Mouse (Mus musculus): ENCODE results near the gene Gm5771. TPM values are rescaled to one million over a fixed set of nuclear protein-coding genes. Genes with fewer than 3 reads are reported as not detected.

Gene Gm5771
- polyA plus RNA-seq, 1 experiment from 2014 or later: 8.1 TPM

Other genes starting within 250 kb of the Gm5771 start
- gene Try4, start 90.1 kb upstream of the Gm5771 start, polyA plus RNA-seq (2015; fragmentation: Nextera tagmentation; extraction: Ambion mirVana): 2.9 and 7.4 TPM in 2 replicates
- 11.4 and 13.3 TPM in 2 replicates for gene Try5, start 75.5 kb upstream of the Gm5771 start, polyA plus RNA-seq (2015; fragmentation: Nextera tagmentation; extraction: Ambion mirVana)
- gene Try10, start 38.3 kb upstream of the Gm5771 start, polyA plus RNA-seq (2015; fragmentation: Nextera tagmentation; extraction: Ambion mirVana): 1.7 and 2.4 TPM in 2 replicates
- 2.6 and 3.7 TPM in 2 replicates for gene Prss3, start 14.7 kb upstream of the Gm5771 start, polyA plus RNA-seq (2015; fragmentation: Nextera tagmentation; extraction: Ambion mirVana)
- 3.4 and 4.2 TPM in 2 replicates for gene Gm10334, start 53.8 kb downstream of the Gm5771 start, polyA plus RNA-seq (2015; fragmentation: Nextera tagmentation; extraction: Ambion mirVana)
- 5.4 and 8.1 TPM in 2 replicates for gene Prss1, start 66.6 kb downstream of the Gm5771 start, polyA plus RNA-seq (2015; fragmentation: Nextera tagmentation; extraction: Ambion mirVana)
- gene Prss2, start 129.4 kb downstream of the Gm5771 start, polyA plus RNA-seq (2015; fragmentation: Nextera tagmentation; extraction: Ambion mirVana): 5.1 and 7.0 TPM in 2 replicates
- 23.5 and 24.3 TPM in 2 replicates for gene Ephb6, start 213.1 kb downstream of the Gm5771 start, polyA plus RNA-seq (2015; fragmentation: Nextera tagmentation; extraction: Ambion mirVana)
- 7.1 and 8.4 TPM in 2 replicates for gene Trpv6, start 244.0 kb downstream of the Gm5771 start, polyA plus RNA-seq (2015; fragmentation: Nextera tagmentation; extraction: Ambion mirVana)